Mouse (Mus musculus) heart, embryonic 10.5 days (tissue): Measurements from ENCODE around the gene Stx4a. TPM values are rescaled to one million over a fixed set of nuclear protein-coding genes. Genes with fewer than 3 reads are reported as not detected.
A peak's percentile ranks its signal among the peaks of the same experiment; 100 is the strongest.
"Not testable (repeated sequence)": the region's sequence is repeated elsewhere in the genome, so short reads cannot be mapped to it uniquely, and the experiment has no call there.

Experiments
- DNase-seq: peaks from one replicate; pipeline ENCODE4 v3.0.0-alpha.2; 2017; ENCODE audit warnings: low spot score
- H3K27ac ChIP-seq: fragments of 300-500 bp; sonication (generic); 2 replicates; pipeline ENCODE4 v1.5.1; 2016; ENCODE audit warnings: mild to moderate bottlenecking
- H3K27me3 ChIP-seq: fragments of 300-500 bp; sonication (generic); 2 replicates; pipeline ENCODE4 v1.6.1; 2016; ENCODE audit warnings: mild to moderate bottlenecking; ENCODE audit not compliant: poor library complexity, insufficient read depth, severe bottlenecking
- H3K36me3 ChIP-seq: fragments of 300-500 bp; sonication (generic); 2 replicates; pipeline ENCODE4 v1.6.1; 2016; ENCODE audit warnings: mild to moderate bottlenecking, moderate library complexity
- H3K4me1 ChIP-seq: fragments of 300-500 bp; sonication (generic); 2 replicates; pipeline ENCODE4 v1.6.1; 2016; ENCODE audit warnings: mild to moderate bottlenecking
- H3K4me3 ChIP-seq: fragments of 300-500 bp; sonication (generic); 2 replicates; pipeline ENCODE4 v1.5.1; 2016; ENCODE audit warnings: mild to moderate bottlenecking, moderate library complexity
- H3K9me3 ChIP-seq: fragments of 300-500 bp; sonication (generic); 2 replicates; pipeline ENCODE4 v1.6.1; 2016; ENCODE audit warnings: mild to moderate bottlenecking, moderate library complexity
- WGBS: fragments of 180-500 bp; shearing (Covaris S2); methylation state at CpG from one replicate; pipeline ENCODE4 v1.1.7; 2016; 5-methylcytosine and 5-hydroxymethylcytosine counted together
- polyA plus RNA-seq: library from polyadenylated mRNA; unstranded; fragments of >200 nt; fragmentation: Nextera tagmentation; extraction: Ambion mirVana; gene quantifications from 2 replicates; pipeline ENCODE4 v1.2.1, GENCODE M21; 2016

Gene Stx4a
- polyA plus RNA-seq, 1 experiment from 2014 or later, result 32.4 TPM

DNA sequence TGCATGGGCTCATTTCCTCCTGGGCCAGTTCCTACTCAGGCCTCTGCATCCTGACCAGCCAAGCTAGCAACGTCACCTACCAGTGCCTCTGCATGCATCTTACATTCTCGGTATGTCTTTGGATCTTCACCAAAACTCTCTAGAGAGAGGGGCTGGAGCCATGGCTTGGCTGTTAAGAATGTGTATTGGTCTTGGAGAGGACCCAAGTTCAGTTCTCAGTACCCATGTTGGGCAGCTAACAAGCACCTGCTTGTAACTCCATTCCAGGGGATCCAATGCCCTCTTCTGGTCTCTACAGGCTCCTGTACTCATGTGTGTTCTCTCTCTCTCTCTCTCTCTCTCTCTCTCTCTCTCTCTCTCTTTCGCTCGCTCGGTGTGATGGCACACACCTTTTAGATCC is 6.3 kb upstream of the Stx4a start:
- H3K27me3 ChIP-seq, result no peaks in the 10 kb centered on the region
- H3K4me3 ChIP-seq, result no peak overlapping the region
- 0 out of 2 replicates have a peak, but pooled peaks cover 3% of the 10 kb centered on the region for H3K36me3 ChIP-seq
- WGBS, result 85% methylated on average over 5 of the region's 5 CpGs
- H3K4me1 ChIP-seq, result peaks cover 21% of the 10 kb centered on the region
- no peak for DNase-seq
- H3K27ac ChIP-seq, result no peak overlapping the region
- no peaks in the 10 kb centered on the region for H3K9me3 ChIP-seq

GRCm38 (mm10) chr7:127820836-127821509 is 3.1 kb upstream of the Stx4a start:
- H3K27me3 ChIP-seq, result no peaks in the 10 kb centered on the region; the same call in 1 of the 2 replicates
- no peak for DNase-seq
- WGBS, result 55% methylated on average over 13 of the region's 13 CpGs
- H3K36me3 ChIP-seq, result no peaks in the 10 kb centered on the region
- no peaks in the 10 kb centered on the region for H3K9me3 ChIP-seq
- peaks cover 33% of the 10 kb centered on the region for H3K4me1 ChIP-seq
- H3K27ac ChIP-seq, result 0 out of 2 replicates have a peak overlapping the region, but pooled peaks have one; percentile 13
- H3K4me3 ChIP-seq, result no peak overlapping the region

- no peaks in the 10 kb centered on the region; the same call in 1 of the 2 replicates for H3K27me3 ChIP-seq
- H3K4me3 ChIP-seq, result no peak overlapping the region
- no peak overlapping the region for H3K27ac ChIP-seq
- no peaks in the 10 kb centered on the region for H3K36me3 ChIP-seq
- no peaks in the 10 kb centered on the region for H3K9me3 ChIP-seq
- WGBS, result 88% methylated on average over 3 of the region's 3 CpGs
- H3K4me1 ChIP-seq, result peaks cover 29% of the 10 kb centered on the region
- no peak for DNase-seq
These were observed 1.6 kb upstream of the Stx4a start for GRCm38 (mm10) chr7:127822494-127822893.

DNA sequence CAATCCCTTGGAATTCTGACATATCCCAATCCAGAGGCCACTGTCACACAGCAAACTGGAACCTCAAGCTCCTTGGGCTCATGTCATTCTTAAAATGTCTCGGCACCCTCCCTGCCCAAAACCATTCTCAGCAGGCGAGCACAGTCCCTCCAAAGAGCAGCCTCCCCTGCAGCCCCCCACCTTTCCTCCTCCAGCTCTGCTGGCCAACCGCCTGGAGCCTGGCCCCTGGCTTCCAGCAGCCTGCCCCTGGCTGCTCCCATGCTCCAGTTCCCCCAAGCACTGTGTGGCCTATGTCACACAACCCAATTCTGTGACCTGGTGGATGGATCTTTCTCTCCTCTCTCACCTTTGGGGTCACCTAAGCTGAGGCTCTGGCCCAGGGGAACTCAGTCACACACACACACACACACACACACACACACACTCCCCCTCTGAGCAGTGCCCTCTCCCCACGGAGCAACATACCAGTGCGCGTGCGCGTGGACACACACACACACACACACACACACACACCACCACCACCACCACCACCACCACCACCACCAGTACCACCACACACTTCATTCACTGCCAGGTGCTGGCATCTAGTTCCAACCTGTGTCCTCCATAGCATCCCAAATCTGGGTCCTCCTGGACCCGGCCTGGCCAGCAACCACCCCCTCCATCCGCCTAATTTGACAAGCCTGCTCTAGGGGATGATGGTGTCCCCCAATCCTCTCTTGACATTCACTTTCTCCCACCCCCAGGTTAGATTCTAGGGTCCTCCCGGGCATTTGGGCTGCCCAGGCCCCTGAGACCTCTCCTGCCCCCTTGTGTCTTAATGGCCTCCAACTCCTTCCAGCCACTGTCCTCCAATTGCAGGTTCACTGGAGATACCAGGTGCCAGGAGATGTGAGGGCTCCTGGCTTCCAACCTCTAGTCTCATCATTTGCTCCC is 590 bp upstream of the Stx4a start:
- Histone ChIP-seq H3K27ac (peak overlapping the region; percentile 84), H3K4me3 (peak overlapping the region; percentile 72), H3K4me1 (peaks cover 29% of the 10 kb centered on the region), H3K27me3 (no peaks in the 10 kb centered on the region; the same call in 1 of the 2 replicates), H3K9me3 (no peaks in the 10 kb centered on the region), H3K36me3 (no peaks in the 10 kb centered on the region)
- DNase-seq, result no peak
- WGBS, result 57% methylated on average over 7 of the region's 11 CpGs

DNA sequence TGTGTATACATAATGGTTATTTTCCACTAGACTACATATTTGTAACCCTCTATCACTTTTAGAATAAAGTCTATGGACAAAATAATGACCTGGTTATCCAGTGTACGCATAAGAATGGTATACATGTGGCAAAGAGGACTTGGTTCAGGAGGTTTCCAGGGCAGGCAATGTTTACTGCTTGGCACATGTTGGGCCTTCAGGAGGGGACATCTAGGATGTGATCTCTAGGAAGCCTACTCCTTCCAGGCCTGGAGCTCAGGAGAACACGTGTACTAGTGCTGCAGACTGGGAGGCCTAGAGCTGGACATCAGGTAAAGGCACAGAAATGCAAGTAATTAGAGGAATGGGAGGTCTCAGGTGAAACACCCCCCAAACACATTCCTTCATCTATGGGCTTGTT is 11.5 kb downstream of the Stx4a start:
- no peaks in the 10 kb centered on the region for H3K9me3 ChIP-seq
- WGBS, result 72% methylated on average over 2 of the region's 2 CpGs

GRCm38 (mm10) chr7:127837473-127837872 is 13.4 kb downstream of the Stx4a start:
- DNase-seq, result no peak

More for the DNA sequence above, 11.5 kb downstream of the Stx4a start:
- Histone ChIP-seq H3K27me3 (no peaks in the 10 kb centered on the region), H3K4me3 (no peak overlapping the region), H3K27ac (no peak overlapping the region), H3K4me1 (no peaks in the 10 kb centered on the region), H3K36me3 (no peaks in the 10 kb centered on the region)
- DNase-seq, result no peak

DNA sequence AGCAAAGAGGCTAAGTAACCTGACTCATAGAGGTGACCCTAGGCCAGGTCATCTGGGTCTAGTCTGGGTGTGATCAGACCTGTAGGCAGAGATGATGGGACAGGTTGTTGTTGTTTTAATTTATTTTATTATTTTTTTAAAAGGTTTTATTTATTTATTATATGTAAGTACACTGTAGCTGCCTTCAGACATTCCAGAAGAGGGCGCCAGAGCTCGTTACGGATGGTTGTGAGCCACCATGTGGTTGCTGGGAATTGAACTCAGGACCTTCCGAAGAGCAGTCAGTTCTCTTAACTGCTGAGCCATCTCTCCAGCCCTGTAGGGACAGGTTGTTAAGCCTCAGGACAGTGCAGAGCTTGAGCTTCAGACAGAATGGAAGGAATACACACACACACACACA is 13.8 kb downstream of the Stx4a start:
- WGBS, result 69% methylated on average over 4 of the region's 4 CpGs
- not testable (repeated sequence) for H3K27me3 ChIP-seq, DNase-seq, H3K27ac ChIP-seq, H3K9me3 ChIP-seq, H3K4me3 ChIP-seq, H3K36me3 ChIP-seq
- peaks cover 12% of the 10 kb centered on the region for H3K4me1 ChIP-seq

More at GRCm38 (mm10) chr7:127837473-127837872, 13.4 kb downstream of the Stx4a start:
- H3K4me3 ChIP-seq, result no peak overlapping the region
- no peaks in the 10 kb centered on the region for H3K36me3 ChIP-seq
- peaks cover 8% of the 10 kb centered on the region for H3K4me1 ChIP-seq
- no peaks in the 10 kb centered on the region for H3K27me3 ChIP-seq
- no peaks in the 10 kb centered on the region for H3K9me3 ChIP-seq
- 83% methylated on average over 5 of the region's 5 CpGs for WGBS
- H3K27ac ChIP-seq, result no peak overlapping the region

GRCm38 (mm10) chr7:127840031-127840430 is 15.9 kb downstream of the Stx4a start:
- not testable (repeated sequence) for H3K27me3 ChIP-seq, H3K27ac ChIP-seq, H3K4me3 ChIP-seq, DNase-seq, H3K9me3 ChIP-seq
- peaks cover 19% of the 10 kb centered on the region for H3K36me3 ChIP-seq
- WGBS, result 68% methylated on average over 2 of the region's 2 CpGs
- H3K4me1 ChIP-seq, result peaks cover 14% of the 10 kb centered on the region

DNA sequence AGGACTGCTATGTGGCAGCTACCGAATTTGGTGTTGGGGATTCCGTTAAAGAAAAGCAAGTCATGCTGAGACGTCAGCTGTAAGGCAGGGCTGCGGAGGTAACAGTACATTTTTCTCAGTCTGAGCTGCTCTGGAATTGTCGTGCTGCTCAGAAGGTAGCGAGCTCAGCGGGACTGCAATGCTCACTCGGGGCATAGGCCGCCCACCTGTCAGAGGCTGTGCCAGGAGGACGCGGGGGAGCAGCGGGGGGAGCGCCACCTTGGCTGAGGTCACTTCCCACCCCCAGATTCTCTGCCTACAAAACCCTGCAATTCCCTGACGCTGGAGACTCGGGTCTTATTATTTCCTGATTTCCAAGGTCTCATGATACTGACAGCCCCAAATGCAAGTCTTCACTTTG is 16.8 kb downstream of the Stx4a start:
- Histone ChIP-seq H3K27ac (peak overlapping the region; percentile 93), H3K27me3 (no peaks in the 10 kb centered on the region), H3K9me3 (no peaks in the 10 kb centered on the region), H3K4me3 (peak overlapping the region; percentile 81), H3K36me3 (peaks cover 25% of the 10 kb centered on the region), H3K4me1 (peaks cover 14% of the 10 kb centered on the region)
- peak; percentile 83 for DNase-seq
- WGBS, result 5% methylated on average over 15 of the region's 15 CpGs

- DNase-seq, result peak; percentile 96
- Histone ChIP-seq H3K4me3 (peak overlapping the region; percentile 81), H3K9me3 (no peaks in the 10 kb centered on the region), H3K4me1 (peaks cover 14% of the 10 kb centered on the region), H3K27ac (peak overlapping the region; percentile 93), H3K36me3 (peaks cover 31% of the 10 kb centered on the region), H3K27me3 (no peaks in the 10 kb centered on the region)
- under 1% methylated on average over 46 of the region's 46 CpGs for WGBS
These were observed 17.4 kb downstream of the Stx4a start for GRCm38 (mm10) chr7:127841340-127842000.

GRCm38 (mm10) chr7:127842001-127842718 is 18.1 kb downstream of the Stx4a start:
- WGBS, result under 1% methylated on average over 40 of the region's 40 CpGs
- peak; percentile 94 for DNase-seq

More at GRCm38 (mm10) chr7:127842001-127842718, 18.1 kb downstream of the Stx4a start:
- Histone ChIP-seq H3K4me3 (peak overlapping the region; percentile 81), H3K36me3 (peaks cover 38% of the 10 kb centered on the region), H3K27me3 (no peaks in the 10 kb centered on the region), H3K4me1 (peaks cover 14% of the 10 kb centered on the region), H3K27ac (peak overlapping the region; percentile 93), H3K9me3 (no peaks in the 10 kb centered on the region)
